ENCODE assay signal across 14 mouse cellular contexts in genomic region chr11:46070789-46071188, GRCm38 (mm10). TPM values are rescaled to one million over a fixed set of nuclear protein-coding genes. Genes with fewer than 3 reads are reported as not detected.
DNase-seq lines count a peak whose midpoint lies in the region; ATAC-seq and TF ChIP-seq lines count a peak whose summit lies in the region.
"Had no signal": no experiment of that assay in that cellular context is flagged by ENCODE, and none has a peak within 500 bp of the region (broad histone marks: within the 10 kb centered on the region; RNA-seq: fewer than 3 reads in every experiment).

No protein-coding gene starts in this region.

- H3K4me3 ChIP-seq in gastrocnemius, adult 2 months: no peak overlapping the region
- H3K4me3 ChIP-seq in kidney, embryonic 15.5 days (replicated peaks): no peak overlapping the region
- no peak overlapping the region for H3K4me3 ChIP-seq in embryonic facial prominence, embryonic 14.5 days (ENCODE audit: low read depth, low read length)
- H3K4me3 ChIP-seq: hindbrain, embryonic 10.5 days; left cerebral cortex, adult 2 months; liver, embryonic 13.5 days had no signal

- no peak overlapping the region for H3K9ac ChIP-seq in kidney, embryonic 15.5 days
- no peak overlapping the region for H3K9ac ChIP-seq in embryonic facial prominence, embryonic 14.5 days (ENCODE audit: low read depth, low read length)

- 73% methylated on average over 8 of the region's 8 CpGs for WGBS in kidney, embryonic 15.5 days
- 64% methylated on average over 8 of the region's 8 CpGs for WGBS in embryonic facial prominence, embryonic 14.5 days

- no peak for DNase-seq in gastrocnemius, adult 2 months
- DNase-seq in gastrocnemius, postnatal 25 days: no peak
- no peak for DNase-seq in kidney, postnatal 36 days
- DNase-seq in CD4-positive, CD25-positive, alpha-beta regulatory T cell, adult 2 months (ENCODE audit: low read depth, low spot score): peak; percentile 65
- peak; percentile 35 for DNase-seq in embryonic facial prominence, embryonic 14.5 days (ENCODE audit: low spot score)
- no peak for DNase-seq in kidney, adult 18-20 months
- DNase-seq: adrenal gland, postnatal 25 days; liver, embryonic 13.5 days; right cerebral cortex, postnatal 25 days had no signal

- no peaks in the 10 kb centered on the region for H3K9me3 ChIP-seq in kidney, embryonic 15.5 days (replicated peaks)
- H3K9me3 ChIP-seq in embryonic facial prominence, embryonic 14.5 days (ENCODE audit: control insufficient read depth, low read length): no peaks in the 10 kb centered on the region
- H3K9me3 ChIP-seq: hindbrain, embryonic 10.5 days; liver, embryonic 13.5 days had no signal

- ATAC-seq in kidney, embryonic 15.5 days (replicated peaks; ENCODE audit: low FRiP score): no peak
- ATAC-seq in embryonic facial prominence, embryonic 14.5 days (ENCODE audit: low read depth): no peak
- no peak for ATAC-seq in erythroblast, adult 5-6 weeks (replicated peaks; ENCODE audit: low FRiP score, poor library complexity, severe bottlenecking)

- TF ChIP-seq CTCF in gastrocnemius, adult 2 months (IDR thresholded peaks at IDR 0.05): no peak

- no peaks in the 10 kb centered on the region for H3K27me3 ChIP-seq in kidney, embryonic 15.5 days
- no peaks in the 10 kb centered on the region for H3K27me3 ChIP-seq in embryonic facial prominence, embryonic 14.5 days (replicated peaks; ENCODE audit: control insufficient read depth, insufficient read depth, low read length)
- H3K27me3 ChIP-seq: liver, embryonic 13.5 days had no signal

- intact Hi-C loops in gastrocnemius, adult 2 months (cut with DNase I): no loop called here

- no peak overlapping the region for H3K4me2 ChIP-seq in kidney, embryonic 15.5 days
- no peak overlapping the region for H3K4me2 ChIP-seq in embryonic facial prominence, embryonic 14.5 days (ENCODE audit: low read depth, low read length)
- H3K4me2 ChIP-seq: liver, embryonic 13.5 days had no signal

- peaks cover 8% of the 10 kb centered on the region for H3K36me3 ChIP-seq in kidney, embryonic 15.5 days
- peaks cover 5% of the 10 kb centered on the region; the same call in 1 of the 2 replicates for H3K36me3 ChIP-seq in embryonic facial prominence, embryonic 14.5 days (ENCODE audit: control insufficient read depth, insufficient read depth, low read length)
- H3K36me3 ChIP-seq: liver, embryonic 13.5 days had no signal

- peak overlapping the region; percentile 91 for H3K27ac ChIP-seq in gastrocnemius, adult 2 months
- 0 out of 2 replicates have a peak overlapping the region, but pooled peaks have one; percentile 3 for H3K27ac ChIP-seq in kidney, embryonic 15.5 days
- peak overlapping the region; percentile 94; the same call in 1 of the 2 replicates for H3K27ac ChIP-seq in embryonic facial prominence, embryonic 14.5 days (replicated peaks; ENCODE audit: low read depth, low read length)
- H3K27ac ChIP-seq: left cerebral cortex, adult 2 months; macrophage had no signal

- H3K4me1 ChIP-seq in kidney, embryonic 15.5 days: peaks cover 70% of the 10 kb centered on the region
- peaks cover 53% of the 10 kb centered on the region for H3K4me1 ChIP-seq in embryonic facial prominence, embryonic 14.5 days (ENCODE audit: control insufficient read depth, insufficient read depth, low read length)

RNA-seq across cellular contexts. Expression of gene Adam19, which starts 15.0 kb away (rescaled TPM):
- total RNA-seq in gastrocnemius, adult 2 months (2021): 1 to 10 TPM; 3.0 to 3.7 TPM
- 1 to 10 TPM; 4.9 to 8.0 TPM for total RNA-seq in gastrocnemius, postnatal 25 days (2021)
- polyA plus RNA-seq in kidney, embryonic 15.5 days (2015; fragmentation: Nextera tagmentation; extraction: Ambion mirVana): 14.4 and 17.9 TPM in 2 replicates
- 15.2 and 17.6 TPM in 2 replicates for polyA plus RNA-seq in embryonic facial prominence, embryonic 14.5 days (2014; fragmentation: Nextera tagmentation; extraction: Ambion mirVana)
- 4.6 TPM in 2 replicates for total RNA-seq in erythroblast, adult 5-6 weeks (2015; ENCODE audit: low replicate concordance)
- 5.6 and 6.2 TPM in 2 replicates for total RNA-seq in erythroblast, adult 5-6 weeks (2017; ENCODE audit: low replicate concordance)

RNA-seq across cellular contexts. Expression of gene Gm12166, which starts 18.7 kb away (rescaled TPM):
- under 1 TPM; 0.64 to 0.99 TPM for total RNA-seq in gastrocnemius, adult 2 months (2021)
- total RNA-seq in gastrocnemius, postnatal 25 days (2021): 1 to 10 TPM in 1 of 2 experiments, under 1 TPM in 1; 0.51 to 1.2 TPM
- polyA plus RNA-seq in kidney, embryonic 15.5 days (2015; fragmentation: Nextera tagmentation; extraction: Ambion mirVana): 2.8 and 6.7 TPM in 2 replicates
- 4.1 and 6.8 TPM in 2 replicates for polyA plus RNA-seq in embryonic facial prominence, embryonic 14.5 days (2014; fragmentation: Nextera tagmentation; extraction: Ambion mirVana)
- 4.4 and 4.8 TPM in 2 replicates for total RNA-seq in erythroblast, adult 5-6 weeks (2015; ENCODE audit: low replicate concordance)
- total RNA-seq in erythroblast, adult 5-6 weeks (2017; ENCODE audit: low replicate concordance): 4.3 and 8.9 TPM in 2 replicates

Comparison
In these comparisons a context has a peak if more than half of its experiments do, and no peak if none do; other contexts are left out.
1. DNase-seq: peak in CD4-positive, CD25-positive, alpha-beta regulatory T cell, adult 2 months (single experiment) and embryonic facial prominence, embryonic 14.5 days (single experiment); none in gastrocnemius, adult 2 months (single experiment), gastrocnemius, postnatal 25 days (single experiment), kidney, postnatal 36 days (0 of 2) and kidney, adult 18-20 months (single experiment).
2. H3K27ac ChIP-seq: peak in every context shown above with its lines; median percentile 94 in embryonic facial prominence, embryonic 14.5 days; 91 in gastrocnemius, adult 2 months; 3 in kidney, embryonic 15.5 days.